16 mouse cellular contexts compared by ENCODE assay signal in genomic region chr7:83842486-83843259, GRCm38 (mm10). TPM values are rescaled to one million over a fixed set of nuclear protein-coding genes. Genes with fewer than 3 reads are reported as not detected.
DNase-seq lines count a peak whose midpoint lies in the region; ATAC-seq and TF ChIP-seq lines count a peak whose summit lies in the region.
"Had no signal": no experiment of that assay in that cellular context is flagged by ENCODE, and none has a peak within 500 bp of the region (broad histone marks: within the 10 kb centered on the region; RNA-seq: fewer than 3 reads in every experiment).

No protein-coding gene starts in this region.

- WGBS in heart, embryonic 10.5 days: 57% methylated on average over 6 of the region's 6 CpGs
- WGBS in liver, embryonic 14.5 days (ENCODE audit: insufficient replicate concordance): 21% methylated on average over 6 of the region's 6 CpGs
- WGBS in liver, embryonic 11.5 days: 45% methylated on average over 6 of the region's 6 CpGs
- WGBS in heart, embryonic 15.5 days: 46% methylated on average over 6 of the region's 6 CpGs

- H3K27me3 ChIP-seq in heart, embryonic 10.5 days (ENCODE audit: insufficient read depth, poor library complexity, severe bottlenecking): no peaks in the 10 kb centered on the region
- no peaks in the 10 kb centered on the region for H3K27me3 ChIP-seq in liver, embryonic 14.5 days (ENCODE audit: control insufficient read depth, insufficient read depth, low read length)
- no peaks in the 10 kb centered on the region for H3K27me3 ChIP-seq in liver, embryonic 11.5 days (replicated peaks; ENCODE audit: control insufficient read depth, insufficient read depth, low read length)
- H3K27me3 ChIP-seq in heart, embryonic 15.5 days: no peaks in the 10 kb centered on the region

- H3K36me3 ChIP-seq in heart, embryonic 10.5 days: no peaks in the 10 kb centered on the region
- H3K36me3 ChIP-seq in liver, embryonic 14.5 days (replicated peaks; ENCODE audit: control insufficient read depth, insufficient read depth, low read depth): no peaks in the 10 kb centered on the region
- H3K36me3 ChIP-seq in liver, embryonic 11.5 days (ENCODE audit: control insufficient read depth, insufficient read depth, low read length): no peaks in the 10 kb centered on the region
- H3K36me3 ChIP-seq in heart, embryonic 15.5 days: no peaks in the 10 kb centered on the region

- TF ChIP-seq EP300 in liver, embryonic 14.5 days (IDR thresholded peaks at IDR 0.05; ENCODE audit: low read depth): no peak

- TF ChIP-seq CTCF in liver, embryonic 14.5 days (IDR thresholded peaks at IDR 0.05; ENCODE audit: low read depth): no peak

- no peak overlapping the region for H3K9ac ChIP-seq in liver, embryonic 14.5 days (replicated peaks)
- H3K9ac ChIP-seq in liver, embryonic 11.5 days (ENCODE audit: low read depth, low read length): no peak overlapping the region
- H3K9ac ChIP-seq in heart, embryonic 15.5 days: no peak overlapping the region

- H3K4me1 ChIP-seq in heart, embryonic 10.5 days: peaks cover 10% of the 10 kb centered on the region; the same call in 1 of the 2 replicates
- H3K4me1 ChIP-seq in liver, embryonic 14.5 days (replicated peaks; ENCODE audit: control insufficient read depth in 2 of 2, insufficient read depth in 2 of 2, low read length in 1 of 2): peaks cover 0 to 11% of the 10 kb centered on the region in 2 experiments; a peak in 2 of 4 replicates
- H3K4me1 ChIP-seq in liver, embryonic 11.5 days (replicated peaks; ENCODE audit: control insufficient read depth, insufficient read depth, low read length): peaks cover 6% of the 10 kb centered on the region; the same call in 1 of the 2 replicates
- H3K4me1 ChIP-seq in heart, embryonic 15.5 days (replicated peaks): peaks cover 5% of the 10 kb centered on the region; the same call in 1 of the 2 replicates

- no peaks in the 10 kb centered on the region for H3K9me3 ChIP-seq in heart, embryonic 10.5 days
- no peaks in the 10 kb centered on the region for H3K9me3 ChIP-seq in liver, embryonic 14.5 days (ENCODE audit: control insufficient read depth, low read length)
- H3K9me3 ChIP-seq in liver, embryonic 11.5 days (ENCODE audit: control insufficient read depth, low read length): no peaks in the 10 kb centered on the region
- no peaks in the 10 kb centered on the region for H3K9me3 ChIP-seq in heart, embryonic 15.5 days (replicated peaks)

- H3K4me3 ChIP-seq in heart, embryonic 10.5 days: no peak overlapping the region
- no peak overlapping the region for H3K4me3 ChIP-seq in liver, embryonic 14.5 days (ENCODE audit: insufficient read depth in 1 of 2, low read depth in 2 of 2, low read length in 2 of 2)
- H3K4me3 ChIP-seq in liver, embryonic 11.5 days (ENCODE audit: low read depth, low read length): no peak overlapping the region
- H3K4me3 ChIP-seq in heart, embryonic 15.5 days: no peak overlapping the region
- H3K4me3 ChIP-seq: erythroblast, embryonic 14.5 days; layer of hippocampus, adult 2 months had no signal

- 0 out of 2 replicates have a peak, but pooled peaks have one; percentile 13 for ATAC-seq in liver, embryonic 14.5 days (ENCODE audit: insufficient read depth)
- ATAC-seq in liver, embryonic 11.5 days (replicated peaks; ENCODE audit: low FRiP score): no peak; the same call in 1 of the 2 replicates
- peak; percentile 35; the same call in 1 of the 2 replicates for ATAC-seq in heart, embryonic 15.5 days (replicated peaks; ENCODE audit: insufficient number of reproducible peaks, insufficient read depth, low FRiP score, low read depth)
- ATAC-seq: hindbrain, postnatal 0 days had no signal

- DNase-seq in heart, embryonic 10.5 days (ENCODE audit: low spot score): no peak
- DNase-seq in heart, postnatal 4 days: no peak
- DNase-seq in liver, embryonic 14.5 days (ENCODE audit: low read depth in 3 of 3, low spot score in 3 of 3): no peak
- DNase-seq in liver, embryonic 11.5 days (ENCODE audit: low spot score): no peak
- DNase-seq in R1 (ENCODE audit: low read depth, low spot score): peak; percentile 55
- no peak for DNase-seq in layer of hippocampus, adult 8-10 months (ENCODE audit: low spot score in 2 of 2)
- no peak for DNase-seq in adrenal gland, adult 18-20 months (ENCODE audit: low spot score in 2 of 2)
- DNase-seq: B cell, adult 2 months; cerebellum, adult 11-12 months; gastrocnemius, postnatal 36 days; lung, postnatal 36 days had no signal

- no peak overlapping the region for H3K4me2 ChIP-seq in liver, embryonic 14.5 days (ENCODE audit: low read depth)
- no peak overlapping the region for H3K4me2 ChIP-seq in liver, embryonic 11.5 days
- H3K4me2 ChIP-seq in heart, embryonic 15.5 days: no peak overlapping the region

- peak overlapping the region; percentile 31; the same call in 1 of the 2 replicates for H3K27ac ChIP-seq in heart, embryonic 10.5 days
- H3K27ac ChIP-seq in liver, embryonic 14.5 days: no peak overlapping the region
- H3K27ac ChIP-seq in liver, embryonic 11.5 days (ENCODE audit: low read depth, low read length): no peak overlapping the region
- peak overlapping the region; percentile 25; the same call in 1 of the 2 replicates for H3K27ac ChIP-seq in heart, embryonic 15.5 days
- H3K27ac ChIP-seq: hindbrain, postnatal 0 days; layer of hippocampus, adult 2 months had no signal

RNA-seq across cellular contexts. Expression of gene Tlnrd1, which starts 41.4 kb away (rescaled TPM):
- 12.5 and 20.4 TPM in 2 replicates for polyA plus RNA-seq in heart, embryonic 10.5 days (2016; fragmentation: Nextera tagmentation; extraction: Ambion mirVana)
- 10 to 100 TPM; 31.7 to 33.4 TPM for total RNA-seq in heart, postnatal 4 days (2021)
- polyA plus RNA-seq in liver, embryonic 14.5 days (2012; rRNA removed): 16.7 and 18.6 TPM in 2 replicates
- 9.9 and 12.6 TPM in 2 replicates for polyA plus RNA-seq in liver, embryonic 14.5 days (2014; fragmentation: Nextera tagmentation; extraction: Ambion mirVana)
- 16.4 and 17.4 TPM in 2 replicates for polyA plus RNA-seq in liver, embryonic 11.5 days (2014; fragmentation: Nextera tagmentation; extraction: Ambion mirVana)
- 10.2 and 13.3 TPM in 2 replicates for polyA plus RNA-seq in heart, embryonic 15.5 days (2015; fragmentation: Nextera tagmentation; extraction: Ambion mirVana)
- 10 to 100 TPM; 18.6 to 20.7 (median 20.1) TPM for total RNA-seq in layer of hippocampus, adult 8-10 months (2022)
- 10 to 100 TPM; 12.7 to 17.4 TPM for total RNA-seq in adrenal gland, adult 18-20 months (2021)

RNA-seq across cellular contexts. Expression of gene Mesd, which starts 41.6 kb away (rescaled TPM):
- polyA plus RNA-seq in heart, embryonic 10.5 days (2016; fragmentation: Nextera tagmentation; extraction: Ambion mirVana): 93.8 and 103 TPM in 2 replicates
- total RNA-seq in heart, postnatal 4 days (2021): 10 to 100 TPM; 57.8 to 61.1 TPM
- 7.8 and 12.0 TPM in 2 replicates for polyA plus RNA-seq in liver, embryonic 14.5 days (2012; rRNA removed)
- 43.0 and 44.2 TPM in 2 replicates for polyA plus RNA-seq in liver, embryonic 14.5 days (2014; fragmentation: Nextera tagmentation; extraction: Ambion mirVana)
- polyA plus RNA-seq in liver, embryonic 11.5 days (2014; fragmentation: Nextera tagmentation; extraction: Ambion mirVana): 92.6 and 93.0 TPM in 2 replicates
- polyA plus RNA-seq in heart, embryonic 15.5 days (2015; fragmentation: Nextera tagmentation; extraction: Ambion mirVana): 77.1 and 78.8 TPM in 2 replicates
- 10 to 100 TPM; 65.0 to 75.1 (median 68.2) TPM for total RNA-seq in layer of hippocampus, adult 8-10 months (2022)
- 100 to 1,000 TPM in 1 of 2 experiments, 10 to 100 TPM in 1; 92.9 to 101 TPM for total RNA-seq in adrenal gland, adult 18-20 months (2021)

RNA-seq across cellular contexts. Expression of gene Cfap161, which starts 48.0 kb away (rescaled TPM):
- 1.1 and 3.7 TPM in 2 replicates for polyA plus RNA-seq in heart, embryonic 10.5 days (2016; fragmentation: Nextera tagmentation; extraction: Ambion mirVana)
- under 1 TPM; 0.52 to 0.65 TPM for total RNA-seq in heart, postnatal 4 days (2021)
- 0.04 TPM in 1 of 2 replicates, not detected in the other for polyA plus RNA-seq in liver, embryonic 14.5 days (2012; rRNA removed)
- 0.08 TPM in 1 of 2 replicates, not detected in the other for polyA plus RNA-seq in liver, embryonic 14.5 days (2014; fragmentation: Nextera tagmentation; extraction: Ambion mirVana)
- not detected in 2 replicates for polyA plus RNA-seq in liver, embryonic 11.5 days (2014; fragmentation: Nextera tagmentation; extraction: Ambion mirVana)
- polyA plus RNA-seq in heart, embryonic 15.5 days (2015; fragmentation: Nextera tagmentation; extraction: Ambion mirVana): 1.8 and 1.9 TPM in 2 replicates
- 1 to 10 TPM; 1.2 to 2.2 (median 1.8) TPM for total RNA-seq in layer of hippocampus, adult 8-10 months (2022)
- under 1 TPM; 0.63 to 0.74 TPM for total RNA-seq in adrenal gland, adult 18-20 months (2021)
- total RNA-seq: gastrocnemius, postnatal 36 days; neutrophil, adult 5-6 weeks had no signal
- polyA plus RNA-seq: erythroblast, embryonic 14.5 days had no signal

Comparison
In these comparisons a context has a peak if more than half of its experiments do, and no peak if none do; other contexts are left out.
1. H3K27ac ChIP-seq: peak in heart, embryonic 10.5 days (single experiment) and heart, embryonic 15.5 days (single experiment); none in liver, embryonic 14.5 days (single experiment) and liver, embryonic 11.5 days (single experiment).